Mouse (Mus musculus) heart, embryonic 10.5 days (tissue): ENCODE data around the gene Nin. TPM values are rescaled to one million over a fixed set of nuclear protein-coding genes. Genes with fewer than 3 reads are reported as not detected.

ENCODE experiments used
- DNase-seq: peaks from one replicate; pipeline ENCODE4 v3.0.0-alpha.2; 2017; ENCODE audit warnings: low spot score
- H3K27ac ChIP-seq: fragments of 300-500 bp; sonication (generic); 2 replicates; pipeline ENCODE4 v1.5.1; 2016; ENCODE audit warnings: mild to moderate bottlenecking
- H3K27me3 ChIP-seq: fragments of 300-500 bp; sonication (generic); 2 replicates; pipeline ENCODE4 v1.6.1; 2016; ENCODE audit warnings: mild to moderate bottlenecking; ENCODE audit not compliant: poor library complexity, insufficient read depth, severe bottlenecking
- H3K36me3 ChIP-seq: fragments of 300-500 bp; sonication (generic); 2 replicates; pipeline ENCODE4 v1.6.1; 2016; ENCODE audit warnings: mild to moderate bottlenecking, moderate library complexity
- H3K4me1 ChIP-seq: fragments of 300-500 bp; sonication (generic); 2 replicates; pipeline ENCODE4 v1.6.1; 2016; ENCODE audit warnings: mild to moderate bottlenecking
- H3K4me3 ChIP-seq: fragments of 300-500 bp; sonication (generic); 2 replicates; pipeline ENCODE4 v1.5.1; 2016; ENCODE audit warnings: mild to moderate bottlenecking, moderate library complexity
- H3K9me3 ChIP-seq: fragments of 300-500 bp; sonication (generic); 2 replicates; pipeline ENCODE4 v1.6.1; 2016; ENCODE audit warnings: mild to moderate bottlenecking, moderate library complexity
- WGBS: fragments of 180-500 bp; shearing (Covaris S2); methylation state at CpG from one replicate; pipeline ENCODE4 v1.1.7; 2016; 5-methylcytosine and 5-hydroxymethylcytosine counted together
- polyA plus RNA-seq: library from polyadenylated mRNA; unstranded; fragments of >200 nt; fragmentation: Nextera tagmentation; extraction: Ambion mirVana; gene quantifications from 2 replicates; pipeline ENCODE4 v1.2.1, GENCODE M21; 2016

Gene Nin
- polyA plus RNA-seq, 1 experiment from 2014 or later: 5.9 TPM

DNA sequence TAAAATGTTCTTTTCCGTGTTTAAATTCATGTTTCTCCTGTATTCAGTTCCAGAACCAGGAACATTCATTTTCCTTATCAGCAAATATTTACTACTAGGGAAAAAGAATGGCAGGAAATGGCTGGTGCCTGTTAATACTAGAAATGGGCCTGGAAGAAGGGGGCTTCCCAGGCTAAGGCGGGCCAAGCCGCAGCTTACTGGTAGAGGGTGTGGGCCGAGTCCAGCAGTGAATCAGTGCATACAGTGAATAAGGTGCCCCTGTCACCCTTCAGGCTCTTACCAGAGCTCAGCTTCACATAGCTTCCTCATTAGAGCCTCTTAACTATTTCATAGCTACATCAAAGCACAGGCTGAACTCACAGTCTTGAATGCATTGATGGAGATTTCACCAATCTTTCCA is 89.9 kb downstream of the Nin start:
- Histone ChIP-seq H3K27ac (no peak overlapping the region), H3K27me3 (no peaks in the 10 kb centered on the region), H3K9me3 (no peaks in the 10 kb centered on the region), H3K4me1 (no peaks in the 10 kb centered on the region), H3K4me3 (no peak overlapping the region), H3K36me3 (peaks cover 47% of the 10 kb centered on the region)
- DNase-seq: no peak
- WGBS: 71% methylated on average over 4 of the region's 4 CpGs

DNA sequence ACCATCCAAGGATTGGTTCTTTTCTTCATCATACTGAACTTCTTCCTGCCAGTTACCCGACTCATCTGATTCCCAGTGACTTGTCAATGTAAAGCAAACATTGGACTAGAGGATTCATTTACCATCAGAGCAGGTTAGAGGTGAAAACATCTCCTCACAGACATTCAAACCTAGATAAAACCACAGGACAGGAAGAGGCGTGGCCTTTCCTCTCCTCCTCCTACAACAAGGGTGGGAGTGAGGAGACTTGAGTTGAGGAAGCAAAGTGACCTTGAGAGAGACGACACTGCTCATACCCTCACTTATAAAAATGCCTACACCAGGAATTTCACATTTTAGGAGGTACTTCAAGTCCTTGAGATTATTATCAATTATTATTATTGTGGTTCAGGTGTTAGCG is 95.4 kb downstream of the Nin start:
- Histone ChIP-seq H3K27ac (no peak overlapping the region), H3K9me3 (no peaks in the 10 kb centered on the region), H3K4me1 (peaks cover 7% of the 10 kb centered on the region; the same call in 1 of the 2 replicates), H3K36me3 (peaks cover 24% of the 10 kb centered on the region), H3K4me3 (no peak overlapping the region), H3K27me3 (no peaks in the 10 kb centered on the region)
- 66% methylated on average over 4 of the region's 4 CpGs for WGBS
- no peak for DNase-seq

DNA sequence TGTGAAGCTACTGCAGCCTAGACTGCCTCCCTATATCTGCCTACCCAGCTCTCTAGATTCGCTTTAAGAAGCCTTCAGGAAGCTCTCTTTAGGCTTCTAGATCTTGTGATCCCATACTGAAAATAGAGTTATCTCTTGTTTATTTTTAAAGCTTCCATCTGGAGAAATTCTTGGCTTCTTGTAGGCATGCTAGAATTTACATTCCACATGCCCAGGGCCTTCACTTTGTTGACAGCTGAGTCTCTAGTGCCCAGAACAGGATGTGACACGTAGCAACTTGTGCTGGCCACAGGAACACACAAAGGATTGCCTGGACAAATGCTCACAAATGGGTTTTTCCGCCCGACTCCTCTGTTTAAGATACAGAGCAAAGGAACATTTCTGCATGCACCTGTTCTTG is 97.6 kb downstream of the Nin start:
- WGBS: 42% methylated on average over 4 of the region's 4 CpGs
- Histone ChIP-seq H3K4me1 (peaks cover 7% of the 10 kb centered on the region; the same call in 1 of the 2 replicates), H3K27me3 (no peaks in the 10 kb centered on the region), H3K4me3 (no peak overlapping the region), H3K9me3 (no peaks in the 10 kb centered on the region), H3K36me3 (peaks cover 23% of the 10 kb centered on the region), H3K27ac (no peak overlapping the region)
- no peak for DNase-seq

DNA sequence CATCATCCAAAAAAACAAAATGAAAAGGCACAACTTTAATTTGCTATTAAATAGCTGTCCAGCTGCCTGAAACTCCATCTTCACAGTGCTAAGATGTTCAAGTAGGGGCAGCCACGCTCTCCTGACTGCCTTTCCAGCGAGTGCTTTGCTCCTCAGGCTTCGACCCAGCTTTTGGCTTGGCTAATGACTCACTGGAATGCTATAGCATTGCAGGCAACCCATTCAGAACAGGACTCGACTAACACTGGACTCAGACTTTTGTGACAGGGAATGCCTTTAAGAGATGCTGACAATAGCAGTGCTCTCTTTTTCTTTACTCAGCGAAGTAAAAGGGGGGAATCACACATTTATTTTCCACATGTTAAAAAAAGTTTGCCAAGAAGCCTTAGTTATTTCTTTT is 101.8 kb downstream of the Nin start:
- 78% methylated on average over 5 of the region's 5 CpGs for WGBS

DNA sequence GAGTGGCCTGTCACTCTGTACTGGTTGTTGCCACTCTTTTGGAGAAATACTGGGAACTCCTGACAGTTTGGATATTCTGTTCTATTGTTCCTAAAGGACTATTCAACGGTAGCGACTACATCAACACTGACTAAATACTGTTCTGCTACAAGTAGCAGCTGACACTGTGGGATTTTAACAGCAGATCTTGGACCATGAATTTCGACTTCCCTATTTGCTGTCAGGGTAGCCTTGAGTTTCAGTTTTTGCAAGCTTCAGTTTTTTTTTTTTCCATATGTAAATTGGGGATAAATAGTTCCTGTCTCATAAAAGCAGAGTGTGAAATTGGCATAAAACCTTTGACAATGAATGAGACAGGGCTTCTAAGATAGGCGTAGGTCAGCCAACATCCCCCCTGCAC is 103.2 kb downstream of the Nin start:
- H3K27ac ChIP-seq: no peak overlapping the region
- DNase-seq: no peak
- peaks cover 11% of the 10 kb centered on the region for H3K36me3 ChIP-seq
- no peaks in the 10 kb centered on the region for H3K27me3 ChIP-seq
- H3K9me3 ChIP-seq: no peaks in the 10 kb centered on the region
- no peak overlapping the region for H3K4me3 ChIP-seq
- 84% methylated on average over 4 of the region's 4 CpGs for WGBS
- H3K4me1 ChIP-seq: no peaks in the 10 kb centered on the region

More for the DNA sequence above, 101.8 kb downstream of the Nin start:
- H3K27ac ChIP-seq: no peak overlapping the region
- peaks cover 7% of the 10 kb centered on the region; the same call in 1 of the 2 replicates for H3K4me1 ChIP-seq
- H3K27me3 ChIP-seq: no peaks in the 10 kb centered on the region
- H3K4me3 ChIP-seq: no peak overlapping the region
- H3K9me3 ChIP-seq: no peaks in the 10 kb centered on the region
- no peak for DNase-seq
- peaks cover 11% of the 10 kb centered on the region for H3K36me3 ChIP-seq

DNA sequence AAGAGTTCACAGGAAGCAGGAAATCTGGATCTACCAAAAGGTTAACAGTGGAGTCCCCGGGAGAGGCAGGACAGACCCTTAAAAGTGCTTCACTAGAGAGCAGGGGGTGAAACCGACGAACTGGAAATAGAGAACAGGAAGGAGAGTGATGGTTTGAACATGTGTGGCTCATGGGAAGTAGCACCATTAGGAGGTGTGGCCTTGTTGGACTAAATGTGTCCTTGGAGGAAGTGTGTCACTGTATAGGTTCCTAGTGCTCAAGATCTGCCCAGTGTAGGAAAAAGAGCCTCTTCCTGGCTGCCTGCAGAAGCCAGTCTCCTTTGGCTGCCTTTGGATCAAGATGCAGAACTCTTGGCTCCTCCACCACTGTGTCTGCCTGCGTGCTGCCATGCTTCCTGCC is 108.4 kb downstream of the Nin start:
- WGBS: 79% methylated on average over 4 of the region's 4 CpGs
- no peaks in the 10 kb centered on the region for H3K4me1 ChIP-seq
- H3K9me3 ChIP-seq: no peaks in the 10 kb centered on the region
- no peak for DNase-seq
- no peaks in the 10 kb centered on the region for H3K27me3 ChIP-seq
- no peak overlapping the region for H3K27ac ChIP-seq
- no peaks in the 10 kb centered on the region for H3K36me3 ChIP-seq
- no peak overlapping the region for H3K4me3 ChIP-seq

DNA sequence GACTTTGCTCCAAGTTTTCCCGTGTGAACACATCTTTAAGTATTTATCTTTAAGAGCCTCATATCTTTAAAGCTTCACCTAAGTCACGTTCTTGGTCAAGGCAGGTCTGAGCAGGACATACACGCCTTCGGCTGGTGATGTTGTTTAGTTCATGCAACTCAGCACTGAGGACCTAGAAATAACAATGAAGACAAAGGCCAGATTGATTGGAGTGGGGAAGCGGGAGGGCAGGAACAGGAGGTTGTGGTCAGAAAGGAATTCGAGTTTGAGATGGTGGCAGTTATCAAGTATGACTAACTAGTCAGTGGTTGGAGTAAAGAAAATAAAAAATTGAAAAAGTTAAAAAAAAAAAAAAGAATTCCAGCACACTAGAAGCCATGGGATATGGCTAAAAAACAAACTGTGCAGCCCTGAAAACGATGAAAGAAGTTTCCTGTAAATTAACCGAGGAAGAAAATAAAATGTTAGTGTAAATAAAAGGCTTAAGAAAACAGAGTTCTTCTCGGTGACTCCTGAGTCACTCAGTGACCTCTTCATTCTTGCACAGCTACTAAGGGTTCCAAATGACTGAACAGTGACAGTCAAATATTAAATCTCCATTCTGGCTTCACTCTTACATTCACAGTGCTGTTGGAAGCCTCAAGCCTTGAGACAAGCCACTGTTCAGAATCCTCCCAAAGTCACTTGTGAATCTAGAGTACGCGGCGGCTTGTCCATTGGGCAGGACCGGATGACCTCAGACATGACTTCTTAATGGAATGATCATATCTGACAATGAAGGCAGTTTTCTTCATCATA is 115.1 kb downstream of the Nin start:
- Histone ChIP-seq H3K4me1 (no peaks in the 10 kb centered on the region), H3K27ac (no peak overlapping the region), H3K4me3 (no peak overlapping the region), H3K9me3 (no peaks in the 10 kb centered on the region), H3K27me3 (no peaks in the 10 kb centered on the region), H3K36me3 (no peaks in the 10 kb centered on the region)
- WGBS: 69% methylated on average over 13 of the region's 13 CpGs
- DNase-seq: no peak

DNA sequence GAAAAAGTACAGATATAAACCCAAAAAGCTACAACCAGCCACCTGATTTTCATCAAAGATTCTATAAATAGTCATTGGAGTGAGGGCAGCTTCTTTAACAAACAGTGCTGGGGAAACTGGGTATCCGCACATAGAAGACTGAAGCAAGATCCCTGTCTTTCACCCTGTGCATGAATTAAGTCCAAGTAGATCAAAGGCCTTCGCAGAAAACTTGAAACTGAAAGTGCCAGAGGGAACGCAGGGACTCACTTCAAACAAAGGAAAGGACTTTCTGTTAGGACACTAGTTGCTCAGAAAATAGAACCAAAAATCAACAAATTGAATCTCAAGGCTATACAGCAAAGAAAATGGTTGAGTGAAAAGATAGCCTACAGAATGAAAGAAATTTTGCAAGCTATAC is 118.1 kb downstream of the Nin start:
- Histone ChIP-seq H3K36me3 (no peaks in the 10 kb centered on the region), H3K4me3 (no peak overlapping the region), H3K27ac (no peak overlapping the region), H3K9me3 (no peaks in the 10 kb centered on the region), H3K27me3 (no peaks in the 10 kb centered on the region), H3K4me1 (no peaks in the 10 kb centered on the region)
- no peak for DNase-seq
- 80% methylated on average over 3 of the region's 3 CpGs for WGBS

DNA sequence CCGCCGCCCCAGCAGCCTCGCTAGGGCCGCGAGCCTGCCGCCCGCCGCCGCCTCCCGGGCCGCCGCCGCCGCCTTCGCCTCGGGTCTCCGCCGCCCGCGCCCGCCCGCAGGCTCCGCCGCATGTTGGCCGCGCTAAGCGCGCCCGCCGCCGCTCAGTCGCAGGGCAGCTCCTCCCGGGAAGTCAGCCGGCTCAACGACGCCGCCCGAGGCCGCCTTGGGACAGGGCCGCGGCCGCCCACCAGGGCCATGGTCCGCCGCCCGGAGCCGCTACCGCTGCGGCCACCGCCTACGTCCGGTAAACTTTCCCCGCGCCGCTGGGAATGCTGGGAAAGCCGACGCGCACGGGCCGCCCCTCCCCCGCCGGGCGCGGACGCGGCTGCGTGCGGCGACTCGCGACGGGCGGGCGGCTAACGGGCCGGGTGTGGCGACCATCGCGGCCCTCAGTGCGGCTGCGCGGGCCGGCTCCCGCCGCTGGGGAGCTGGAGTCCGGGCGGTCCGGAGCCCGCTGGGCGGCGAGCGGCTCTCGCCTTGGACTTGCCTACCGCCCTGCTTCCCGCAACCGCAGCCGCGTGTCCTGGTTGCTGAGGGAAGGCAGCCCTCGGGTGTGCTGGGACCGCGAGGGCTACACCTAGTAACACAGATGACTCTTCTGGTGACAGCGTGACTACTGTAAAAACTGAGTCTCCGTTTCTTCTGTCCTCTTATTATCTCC is 126.6 kb downstream of the Nin start, which contains the start of gene Sav1:
TSS of gene Sav1 (minus strand) at position 217 of the 712 bp plus-strand sequence.
- Histone ChIP-seq H3K27me3 (no peaks in the 10 kb centered on the region), H3K9me3 (no peaks in the 10 kb centered on the region), H3K27ac (peak within 1 kb of the TSS; percentile 99), H3K4me1 (peaks cover 5% of the 10 kb centered on the region; the same call in 1 of the 2 replicates), H3K4me3 (peak within 1 kb of the TSS; percentile 96), H3K36me3 (peaks cover 23% of the 10 kb centered on the region)
- peak; percentile 89 for DNase-seq
- WGBS: under 1% methylated on average over 102 of the region's 102 CpGs

DNA sequence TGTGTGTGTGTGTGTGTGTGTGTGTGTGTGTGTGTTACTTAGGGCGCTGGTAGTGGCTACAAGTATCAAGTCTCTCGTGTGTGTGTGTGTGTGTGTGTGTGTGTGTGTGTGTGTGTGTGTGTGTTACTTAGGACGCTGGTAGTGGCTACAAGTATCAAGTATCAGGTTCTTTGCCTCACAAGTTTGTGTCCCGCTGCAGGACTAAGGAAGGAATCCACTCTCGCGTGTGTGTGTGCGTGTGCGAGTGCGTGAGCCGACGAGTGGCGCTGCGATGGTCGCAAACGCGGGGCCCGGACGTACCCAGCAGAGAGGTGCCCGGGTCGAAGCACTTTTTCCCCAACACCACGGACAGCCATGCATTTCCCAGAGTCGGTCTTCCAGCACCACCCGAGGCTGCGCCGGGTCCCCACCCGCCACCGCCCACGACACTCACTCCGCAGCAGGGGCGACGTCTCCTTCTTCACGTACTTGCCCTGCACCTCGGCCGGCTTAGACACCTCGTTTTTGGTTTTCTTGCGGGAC is 127.2 kb downstream of the Nin start:
- Histone ChIP-seq H3K9me3 (no peaks in the 10 kb centered on the region), H3K4me1 (peaks cover 5% of the 10 kb centered on the region; the same call in 1 of the 2 replicates), H3K36me3 (peaks cover 30% of the 10 kb centered on the region), H3K27ac (peak overlapping the region; percentile 99), H3K27me3 (no peaks in the 10 kb centered on the region), H3K4me3 (peak overlapping the region; percentile 96)
- WGBS: under 1% methylated on average over 34 of the region's 36 CpGs
- peak; percentile 86 for DNase-seq

DNA sequence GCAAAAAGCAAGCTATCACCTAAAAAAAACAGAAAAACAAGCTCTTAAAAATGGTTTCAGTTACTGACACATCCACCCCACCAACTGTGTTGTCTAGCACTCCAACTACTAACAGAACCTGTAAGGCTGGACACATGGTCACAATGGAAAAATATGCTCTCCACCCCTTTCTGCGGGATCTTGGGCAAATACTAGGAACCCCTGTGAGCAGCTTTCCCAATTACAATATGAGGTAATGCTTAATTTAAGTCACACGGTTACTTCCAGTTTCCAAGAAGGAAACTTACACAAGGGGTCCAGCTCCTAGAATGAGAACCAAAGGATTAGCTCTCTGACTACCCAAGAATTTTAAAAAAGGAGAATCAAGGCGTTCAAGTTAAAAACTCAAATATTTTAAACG is 128.0 kb downstream of the Nin start:
- DNase-seq: no peak
- H3K4me3 ChIP-seq: peak overlapping the region; percentile 96
- H3K36me3 ChIP-seq: peaks cover 36% of the 10 kb centered on the region
- peak overlapping the region; percentile 99; the same call in 1 of the 2 replicates for H3K27ac ChIP-seq
- 57% methylated on average over 4 of the region's 4 CpGs for WGBS
- H3K9me3 ChIP-seq: no peaks in the 10 kb centered on the region
- peaks cover 5% of the 10 kb centered on the region for H3K4me1 ChIP-seq
- H3K27me3 ChIP-seq: no peaks in the 10 kb centered on the region

DNA sequence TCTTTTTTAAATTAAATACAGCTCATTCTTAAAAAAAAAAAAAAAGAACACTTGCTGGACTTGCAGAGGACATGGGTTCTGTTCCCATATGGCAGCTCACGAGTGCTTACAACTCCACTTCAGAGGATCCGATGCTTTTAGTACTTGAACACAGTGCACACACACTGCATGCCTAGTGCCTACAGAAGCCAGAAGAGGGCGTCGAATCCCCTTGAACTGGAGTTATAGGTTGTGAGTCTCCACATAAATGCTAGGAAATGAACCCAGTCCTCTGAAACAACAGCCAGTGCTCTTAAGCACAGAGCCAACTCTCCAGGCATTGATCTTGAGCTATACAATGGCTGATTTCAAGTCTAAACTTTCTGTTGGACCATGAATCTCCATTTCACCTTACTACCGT is 130.6 kb downstream of the Nin start:
- WGBS: 76% methylated on average over 5 of the region's 5 CpGs
- DNase-seq: no peak
- peaks cover 56% of the 10 kb centered on the region for H3K36me3 ChIP-seq

More for the DNA sequence above, 130.6 kb downstream of the Nin start:
- H3K9me3 ChIP-seq: no peaks in the 10 kb centered on the region
- no peak overlapping the region for H3K4me3 ChIP-seq
- H3K4me1 ChIP-seq: peaks cover 5% of the 10 kb centered on the region
- no peak overlapping the region for H3K27ac ChIP-seq
- H3K27me3 ChIP-seq: no peaks in the 10 kb centered on the region
